Mouse (Mus musculus): ENCODE data around the gene Smad3.

GRCm38 (mm10) chr9:63658436-63658835 lies 99.4 kb downstream of the Smad3 start:
- TF ChIP-seq CTCF (IDR thresholded peaks at IDR 0.05; ENCODE audit: control insufficient read depth, insufficient read depth, insufficient replicate concordance, low read depth, low read length): no peak
- TF ChIP-seq POLR2A (IDR thresholded peaks at IDR 0.05; ENCODE audit: control insufficient read depth, low read depth, low read length): no peak
